Mouse (Mus musculus) forebrain, embryonic 14.5 days (tissue): ENCODE measurements at regions not wholly inside any gene's neighbourhood (a gene's known extent, or its start where the extent isn't known, plus 50 kb on each side); places are given as distances from the start of the nearest gene placed in this dataset.
A peak's percentile ranks its signal among the peaks of the same experiment; 100 is the strongest.

Experiments used
- ATAC-seq: fragments of 200-750 bp; cut with Nextera tagmentation; 2 replicates; pipeline ENCODE4 v1.8.0; 2017; ENCODE audit warnings: mild to moderate bottlenecking, moderate library complexity
- DNase-seq: peaks from one replicate; pipeline ENCODE4 v3.0.0-alpha.2; 2015; ENCODE audit warnings: low spot score
- H3K27ac ChIP-seq: fragments of 300-500 bp; sonication (generic); 2 replicates; pipeline ENCODE4 v1.5.1; 2014; ENCODE audit warnings: low read depth, mild to moderate bottlenecking, control low read depth, low read length, moderate library complexity
- H3K27me3 ChIP-seq: fragments of 300-500 bp; sonication (generic); replicated peaks from 2 replicates; pipeline ENCODE4 v1.6.1; 2014; ENCODE audit warnings: low read length, control low read depth, mixed read lengths; ENCODE audit not compliant: control insufficient read depth, insufficient read depth
- H3K36me3 ChIP-seq: fragments of 300-500 bp; sonication (generic); 2 replicates; pipeline ENCODE4 v1.6.1; 2014; ENCODE audit warnings: low read length, control low read depth; ENCODE audit not compliant: control insufficient read depth, insufficient read depth
- H3K4me1 ChIP-seq: fragments of 300-500 bp; sonication (generic); 2 replicates; pipeline ENCODE4 v1.6.1; 2014; ENCODE audit warnings: antibody characterized with exemption, low read length, control low read depth; ENCODE audit not compliant: control insufficient read depth, insufficient read depth
- H3K4me2 ChIP-seq: fragments of 300-500 bp; sonication (generic); 2 replicates; pipeline ENCODE4 v1.6.1; 2014; ENCODE audit warnings: mild to moderate bottlenecking, control low read depth, low read length
- H3K4me3 ChIP-seq: fragments of 300-500 bp; sonication (generic); 2 replicates; pipeline ENCODE4 v1.5.1; 2014; ENCODE audit warnings: low read depth, low read length, control low read depth
- H3K9ac ChIP-seq: fragments of 300-500 bp; sonication (generic); 2 replicates; pipeline ENCODE4 v1.6.1; 2014; ENCODE audit warnings: mild to moderate bottlenecking, low read length, control low read depth, moderate library complexity
- H3K9me3 ChIP-seq: fragments of 300-500 bp; sonication (generic); replicated peaks from 2 replicates; pipeline ENCODE4 v1.6.1; 2016; ENCODE audit warnings: low read length, control low read depth, mixed read lengths; ENCODE audit not compliant: control insufficient read depth
- WGBS: fragments of 180-500 bp; shearing (Covaris S2); extraction: QIAGEN DNeasy Blood & Tissue Kit; methylation state at CpG from one replicate; pipeline ENCODE4 v1.1.7; 2014; 5-methylcytosine and 5-hydroxymethylcytosine counted together

DNA sequence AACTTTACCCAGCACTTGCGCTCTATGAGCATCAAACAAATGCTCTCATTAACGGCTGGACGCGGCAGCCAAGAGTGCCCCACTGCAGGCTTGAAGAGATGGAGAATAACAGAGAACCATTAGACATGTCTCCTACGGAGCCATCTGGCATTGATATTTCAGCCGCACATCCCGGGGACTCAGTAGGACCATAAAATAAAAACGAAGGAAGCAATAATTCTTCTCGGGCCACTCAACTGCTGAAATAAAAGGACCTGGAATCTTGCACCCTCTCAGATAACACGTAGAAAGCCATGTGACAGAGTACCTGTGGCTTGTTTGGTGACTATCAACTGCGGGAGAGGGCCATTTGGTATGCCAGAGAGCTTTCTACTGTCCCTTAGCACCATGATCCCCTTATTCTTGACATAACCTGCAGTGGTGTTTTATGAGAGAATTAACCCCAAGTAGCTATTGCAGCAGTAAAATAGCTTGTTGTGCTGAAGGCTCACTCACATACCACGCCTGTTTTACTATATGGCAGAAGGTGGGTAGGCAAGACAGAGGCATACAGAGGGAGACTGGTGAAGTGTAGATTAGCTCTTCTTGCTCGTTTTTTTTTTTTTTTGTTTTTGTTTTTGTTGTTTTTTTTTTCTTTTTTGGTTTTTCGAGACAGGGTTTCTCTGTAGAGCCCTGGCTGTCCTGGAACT is 116.5 kb upstream of the Cnot2 start:
- no peak for DNase-seq
- H3K9ac ChIP-seq, result no peak overlapping the region

DNA sequence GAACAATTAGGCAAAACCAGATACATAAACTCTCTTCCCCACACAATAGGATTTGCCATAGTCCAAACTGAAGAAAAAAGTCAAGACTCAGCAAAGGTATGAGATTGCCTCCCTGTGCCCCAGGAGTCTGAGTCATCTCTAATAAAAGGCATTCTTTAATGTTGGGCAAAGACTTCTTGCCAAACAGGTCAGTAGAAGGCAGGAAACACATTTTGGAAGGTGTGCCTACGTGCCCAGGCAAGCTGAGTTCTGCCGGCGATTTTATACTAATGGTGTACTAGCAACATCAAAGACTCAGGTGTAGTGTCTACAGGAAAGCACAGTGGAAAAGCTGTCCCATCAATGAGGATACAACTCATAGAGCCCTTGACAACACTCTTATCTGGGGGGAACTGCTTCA is 112.5 kb upstream of the Cnot2 start:
- no peaks in the 10 kb centered on the region for H3K4me1 ChIP-seq
- DNase-seq, result no peak
- H3K27ac ChIP-seq, result no peak overlapping the region
- H3K9me3 ChIP-seq, result no peaks in the 10 kb centered on the region
- H3K36me3 ChIP-seq, result no peaks in the 10 kb centered on the region
- H3K9ac ChIP-seq, result no peak overlapping the region
- no peak overlapping the region for H3K4me3 ChIP-seq
- ATAC-seq, result no peak
- WGBS, result 90% methylated on average over 3 of the region's 3 CpGs
- H3K27me3 ChIP-seq, result no peaks in the 10 kb centered on the region
- H3K4me2 ChIP-seq, result no peak overlapping the region

More for the DNA sequence above, 116.5 kb upstream of the Cnot2 start:
- ATAC-seq, result no peak
- H3K4me3 ChIP-seq, result no peak overlapping the region
- no peaks in the 10 kb centered on the region for H3K27me3 ChIP-seq
- WGBS, result 78% methylated on average over 14 of the region's 14 CpGs
- no peaks in the 10 kb centered on the region for H3K36me3 ChIP-seq
- H3K9me3 ChIP-seq, result no peaks in the 10 kb centered on the region
- H3K4me2 ChIP-seq, result no peak overlapping the region
- H3K27ac ChIP-seq, result no peak overlapping the region
- no peaks in the 10 kb centered on the region for H3K4me1 ChIP-seq

DNA sequence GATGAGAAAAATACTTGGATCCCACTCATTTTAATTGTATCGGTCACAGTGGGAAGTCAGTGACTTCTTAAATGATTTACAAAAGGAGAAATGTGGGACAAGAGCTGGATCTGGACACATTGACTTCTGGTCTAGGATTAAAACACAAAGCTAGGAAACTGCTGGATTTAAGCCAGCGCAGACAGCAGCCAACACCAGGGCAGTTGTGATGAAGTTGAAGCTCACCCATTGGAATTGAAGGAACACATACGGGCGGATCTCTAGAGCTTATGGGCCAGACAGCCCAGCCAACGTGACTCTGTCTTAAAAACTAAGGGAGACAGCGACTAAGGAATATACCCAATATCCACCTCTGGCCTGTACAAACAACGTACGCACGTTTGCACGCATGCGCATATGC is 105.4 kb upstream of the Cnot2 start:
- WGBS, result 94% methylated on average over 11 of the region's 11 CpGs
- Histone ChIP-seq H3K36me3 (no peaks in the 10 kb centered on the region), H3K9ac (no peak overlapping the region), H3K4me2 (no peak overlapping the region), H3K27ac (no peak overlapping the region), H3K4me3 (no peak overlapping the region), H3K9me3 (no peaks in the 10 kb centered on the region), H3K4me1 (no peaks in the 10 kb centered on the region), H3K27me3 (no peaks in the 10 kb centered on the region)
- ATAC-seq, result no peak
- DNase-seq, result no peak

DNA sequence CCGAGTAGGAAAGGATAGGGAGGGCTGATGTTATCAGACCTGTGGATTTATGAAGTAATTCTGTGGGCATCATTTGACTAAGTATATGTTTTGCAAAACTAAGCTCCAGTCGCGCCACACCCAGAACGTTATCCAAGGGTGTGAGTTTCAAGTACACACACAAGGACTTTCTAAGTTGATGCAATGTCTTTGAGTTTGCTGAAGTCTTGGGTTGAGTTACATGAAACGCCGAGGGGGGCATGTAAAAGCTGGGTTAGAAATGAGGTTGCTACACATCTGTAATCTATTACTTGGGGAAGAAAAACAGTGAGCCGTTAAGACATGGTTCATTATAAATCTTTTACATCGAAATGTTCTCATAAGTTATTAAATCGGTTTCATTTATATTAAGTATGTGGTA is 102.1 kb upstream of the Cnot2 start:
- peaks cover 5% of the 10 kb centered on the region; the same call in 1 of the 2 replicates for H3K9me3 ChIP-seq
- H3K9ac ChIP-seq, result no peak overlapping the region
- H3K4me3 ChIP-seq, result no peak overlapping the region
- no peaks in the 10 kb centered on the region for H3K4me1 ChIP-seq
- 87% methylated on average over 9 of the region's 9 CpGs for WGBS
- no peaks in the 10 kb centered on the region for H3K27me3 ChIP-seq
- ATAC-seq (no peak), DNase-seq (no peak)
- H3K4me2 ChIP-seq, result no peak overlapping the region
- H3K36me3 ChIP-seq, result no peaks in the 10 kb centered on the region
- H3K27ac ChIP-seq, result no peak overlapping the region

DNA sequence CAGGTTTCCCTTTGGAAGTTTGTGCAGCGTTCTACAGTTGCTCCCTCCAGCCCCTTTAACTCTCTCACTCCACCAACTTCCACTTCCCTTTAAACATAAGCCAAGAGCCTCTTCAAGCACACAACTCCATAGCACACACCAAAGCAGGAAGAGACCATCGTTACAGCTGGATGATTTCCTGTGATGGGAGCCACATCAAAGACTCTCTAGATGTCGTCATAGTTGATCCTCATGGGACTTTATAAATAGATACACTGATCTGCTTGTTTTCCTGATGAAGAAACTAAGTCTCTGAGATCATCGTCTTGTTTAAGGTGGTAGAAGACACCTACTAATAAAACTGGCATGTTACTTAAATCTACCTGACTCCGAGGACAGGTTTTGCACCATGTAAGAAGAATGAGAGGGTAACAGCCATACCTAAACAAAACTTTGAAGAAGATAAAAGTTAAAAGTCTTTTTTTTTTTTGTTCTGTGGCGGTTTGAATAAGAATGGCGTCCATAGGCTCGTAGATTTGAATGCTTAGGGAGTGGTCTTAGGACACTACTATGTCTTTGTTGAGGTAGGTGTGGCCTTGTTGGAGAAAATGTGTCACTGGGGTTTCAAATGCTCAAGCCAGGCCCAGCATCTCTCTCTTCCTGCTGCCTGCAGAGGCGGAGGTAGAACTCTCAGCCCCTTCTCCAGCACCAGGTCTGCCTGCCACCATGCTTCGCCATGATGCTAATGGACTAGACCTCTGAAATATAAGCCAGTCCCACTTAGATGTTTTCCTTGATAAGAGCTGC is 97.8 kb upstream of the Cnot2 start:
- ATAC-seq (no peak), DNase-seq (no peak)
- H3K27me3 ChIP-seq, result no peaks in the 10 kb centered on the region
- H3K9ac ChIP-seq, result no peak overlapping the region
- H3K9me3 ChIP-seq, result peaks cover 5% of the 10 kb centered on the region; the same call in 1 of the 2 replicates
- H3K4me3 ChIP-seq, result no peak overlapping the region
- H3K36me3 ChIP-seq, result no peaks in the 10 kb centered on the region
- 91% methylated on average over 10 of the region's 10 CpGs for WGBS
- no peaks in the 10 kb centered on the region for H3K4me1 ChIP-seq
- H3K27ac ChIP-seq, result no peak overlapping the region
- H3K4me2 ChIP-seq, result no peak overlapping the region

DNA sequence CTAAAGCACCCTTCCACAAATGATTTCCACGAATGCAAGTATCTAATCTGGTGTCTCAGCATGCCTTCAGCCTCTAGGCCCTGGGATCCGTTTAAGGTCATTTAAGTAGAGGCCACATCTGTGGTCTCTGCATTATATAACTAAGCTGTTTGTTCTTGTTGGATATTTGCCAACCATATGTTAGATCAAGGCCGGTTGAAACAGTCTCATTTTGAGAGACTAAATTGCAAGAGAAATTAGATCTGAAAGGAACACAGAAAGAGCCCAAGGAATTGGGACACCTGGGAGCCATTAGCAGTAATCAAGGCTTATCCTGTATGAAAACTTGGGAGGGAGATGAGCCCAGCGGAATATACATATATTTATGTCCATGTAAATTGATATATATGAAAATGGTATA is 96.6 kb upstream of the Cnot2 start:
- H3K27ac ChIP-seq, result no peak overlapping the region
- H3K36me3 ChIP-seq, result no peaks in the 10 kb centered on the region
- no peaks in the 10 kb centered on the region for H3K27me3 ChIP-seq
- H3K9ac ChIP-seq, result no peak overlapping the region
- no peaks in the 10 kb centered on the region for H3K4me1 ChIP-seq
- peak; percentile 38 for DNase-seq
- peaks cover 5% of the 10 kb centered on the region; the same call in 1 of the 2 replicates for H3K9me3 ChIP-seq
- WGBS, result 41% methylated on average over 4 of the region's 4 CpGs
- no peak overlapping the region for H3K4me2 ChIP-seq
- ATAC-seq, result no peak
- no peak overlapping the region for H3K4me3 ChIP-seq

DNA sequence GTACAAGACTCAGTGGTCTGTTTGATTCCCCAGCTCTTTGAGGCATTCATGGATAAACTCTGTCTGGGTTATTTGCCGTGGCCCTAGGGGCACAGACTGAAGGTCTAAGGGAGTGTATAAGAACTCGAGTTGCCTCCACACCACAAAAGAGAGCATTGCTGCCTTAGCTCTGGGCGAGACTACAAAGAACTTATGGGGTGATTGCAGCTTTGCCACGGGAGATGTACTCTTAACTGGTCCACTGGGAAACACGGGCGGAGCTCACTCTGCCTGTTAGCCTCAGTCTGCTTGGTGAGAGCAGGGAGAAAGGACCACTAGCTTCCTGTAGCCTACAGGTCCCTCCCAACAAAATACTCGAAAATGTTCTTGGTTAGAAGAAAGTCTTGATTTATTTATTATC is 93.9 kb upstream of the Cnot2 start:
- DNase-seq (no peak), ATAC-seq (no peak)
- Histone ChIP-seq H3K27ac (no peak overlapping the region), H3K36me3 (no peaks in the 10 kb centered on the region), H3K4me1 (no peaks in the 10 kb centered on the region), H3K9ac (no peak overlapping the region), H3K27me3 (no peaks in the 10 kb centered on the region), H3K9me3 (no peaks in the 10 kb centered on the region), H3K4me3 (no peak overlapping the region), H3K4me2 (no peak overlapping the region)
- WGBS, result 70% methylated on average over 7 of the region's 7 CpGs

DNA sequence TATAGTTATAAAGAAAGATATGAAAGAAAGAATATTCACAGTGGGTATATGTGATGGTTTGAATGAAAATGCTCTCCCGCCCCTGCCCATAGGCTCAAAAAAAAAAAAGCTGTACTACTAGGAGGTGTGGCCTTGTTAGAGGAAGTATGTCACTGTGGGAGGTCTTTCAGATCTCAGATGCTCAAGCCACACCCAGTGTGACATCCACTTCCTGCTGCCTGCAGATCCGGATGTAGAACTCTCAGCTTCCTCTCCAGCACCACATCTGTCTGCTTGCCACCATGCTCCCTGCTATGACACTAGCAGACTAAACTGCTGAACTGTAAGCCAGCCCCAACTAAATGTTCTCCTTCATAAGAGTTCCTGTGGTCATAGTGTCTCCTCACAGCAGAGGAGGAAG is 93.0 kb upstream of the Cnot2 start:
- no peak overlapping the region for H3K4me2 ChIP-seq
- no peaks in the 10 kb centered on the region for H3K9me3 ChIP-seq
- H3K9ac ChIP-seq, result no peak overlapping the region
- H3K4me1 ChIP-seq, result no peaks in the 10 kb centered on the region
- no peaks in the 10 kb centered on the region for H3K27me3 ChIP-seq
- H3K4me3 ChIP-seq, result no peak overlapping the region
- 81% methylated on average over 2 of the region's 2 CpGs for WGBS
- no peak overlapping the region for H3K27ac ChIP-seq
- H3K36me3 ChIP-seq, result no peaks in the 10 kb centered on the region
- no peak for ATAC-seq
- DNase-seq, result no peak
